Mouse (Mus musculus): Measurements from ENCODE around the gene Ccdc149. TPM values are rescaled to one million over a fixed set of nuclear protein-coding genes. Genes with fewer than 3 reads are reported as not detected.

Gene Ccdc149
- polyA plus RNA-seq, 1 experiment from 2014 or later, result 7.0 TPM

- ATAC-seq, result peak; percentile 67
- peak overlapping the region; percentile 71 for H3K4me2 ChIP-seq
- peak overlapping the region; percentile 62; the same call in 1 of the 2 replicates for H3K27ac ChIP-seq
Measured at GRCm38 (mm10) chr5:52476826-52477225, 5.5 kb upstream of the Ccdc149 start.

GRCm38 (mm10) chr5:52476292-52476701, 5.0 kb upstream of the Ccdc149 start:
- WGBS, result under 1% methylated on average over 23 of the region's 23 CpGs
- Histone ChIP-seq H3K4me3 (peak overlapping the region; percentile 45), H3K9ac (peak overlapping the region; percentile 66), H3K4me2 (peak overlapping the region; percentile 71), H3K9me3 (replicated peaks) (0 out of 2 replicates have a peak, but pooled peaks cover under 1% of the 10 kb centered on the region), H3K4me1 (peaks cover 24% of the 10 kb centered on the region), H3K36me3 (ENCODE audit: poor library complexity, severe bottlenecking) (no peaks in the 10 kb centered on the region), H3K27ac (peak overlapping the region; percentile 62), H3K27me3 (no peaks in the 10 kb centered on the region)
- peak; percentile 89 for ATAC-seq

More at GRCm38 (mm10) chr5:52476826-52477225, 5.5 kb upstream of the Ccdc149 start:
- Histone ChIP-seq H3K9me3 (replicated peaks) (0 out of 2 replicates have a peak, but pooled peaks cover 3% of the 10 kb centered on the region), H3K36me3 (ENCODE audit: poor library complexity, severe bottlenecking) (no peaks in the 10 kb centered on the region), H3K27me3 (no peaks in the 10 kb centered on the region), H3K9ac (peak overlapping the region; percentile 66), H3K4me3 (peak overlapping the region; percentile 45), H3K4me1 (peaks cover 19% of the 10 kb centered on the region)
- 7% methylated on average over 7 of the region's 7 CpGs for WGBS

GRCm38 (mm10) chr5:52473988-52474387, 2.7 kb upstream of the Ccdc149 start:
- Histone ChIP-seq H3K9me3 (replicated peaks) (no peaks in the 10 kb centered on the region), H3K4me3 (no peak overlapping the region), H3K9ac (no peak overlapping the region), H3K27me3 (no peaks in the 10 kb centered on the region), H3K36me3 (ENCODE audit: poor library complexity, severe bottlenecking) (no peaks in the 10 kb centered on the region), H3K27ac (no peak overlapping the region), H3K4me2 (no peak overlapping the region), H3K4me1 (peaks cover 24% of the 10 kb centered on the region)
- 90% methylated on average over 7 of the region's 7 CpGs for WGBS
- ATAC-seq, result no peak

GRCm38 (mm10) chr5:52470551-52470950, 770 bp downstream of the Ccdc149 start:
- no peak; the same call in 1 of the 2 replicates for ATAC-seq
- 47% methylated on average over 5 of the region's 5 CpGs for WGBS
- H3K4me2 ChIP-seq, result peak overlapping the region; percentile 84
- H3K9ac ChIP-seq, result peak overlapping the region; percentile 88; the same call in 1 of the 2 replicates
- no peaks in the 10 kb centered on the region for H3K36me3 ChIP-seq (ENCODE audit: poor library complexity, severe bottlenecking)
- H3K9me3 ChIP-seq (replicated peaks), result no peaks in the 10 kb centered on the region
- peaks cover 6% of the 10 kb centered on the region for H3K4me1 ChIP-seq
- no peak overlapping the region for H3K27ac ChIP-seq
- no peaks in the 10 kb centered on the region for H3K27me3 ChIP-seq
- peak overlapping the region; percentile 77 for H3K4me3 ChIP-seq

GRCm38 (mm10) chr5:52467841-52468240, 3.5 kb downstream of the Ccdc149 start:
- no peaks in the 10 kb centered on the region for H3K36me3 ChIP-seq (ENCODE audit: poor library complexity, severe bottlenecking)
- no peaks in the 10 kb centered on the region for H3K27me3 ChIP-seq
- no peak overlapping the region for H3K4me2 ChIP-seq
- H3K4me3 ChIP-seq, result no peak overlapping the region
- H3K9me3 ChIP-seq (replicated peaks), result peaks cover 4% of the 10 kb centered on the region
- WGBS, result 83% methylated on average over 3 of the region's 3 CpGs
- no peak overlapping the region for H3K27ac ChIP-seq
- ATAC-seq, result no peak
- peaks cover 6% of the 10 kb centered on the region for H3K4me1 ChIP-seq
- no peak overlapping the region for H3K9ac ChIP-seq

GRCm38 (mm10) chr5:52462447-52462846, 8.9 kb downstream of the Ccdc149 start:
- H3K4me2 ChIP-seq, result no peak overlapping the region
- WGBS, result 83% methylated on average over 2 of the region's 2 CpGs
- no peaks in the 10 kb centered on the region for H3K27me3 ChIP-seq
- H3K36me3 ChIP-seq (ENCODE audit: poor library complexity, severe bottlenecking), result no peaks in the 10 kb centered on the region
- ATAC-seq, result no peak
- H3K9me3 ChIP-seq (replicated peaks), result peaks cover 4% of the 10 kb centered on the region
- no peak overlapping the region for H3K9ac ChIP-seq
- no peak overlapping the region for H3K27ac ChIP-seq
- H3K4me1 ChIP-seq, result peaks cover 2% of the 10 kb centered on the region; the same call in 1 of the 2 replicates
- no peak overlapping the region for H3K4me3 ChIP-seq

- Histone ChIP-seq H3K36me3 (ENCODE audit: poor library complexity, severe bottlenecking) (no peaks in the 10 kb centered on the region), H3K4me3 (no peak overlapping the region), H3K9ac (no peak overlapping the region), H3K27ac (no peak overlapping the region), H3K4me2 (no peak overlapping the region), H3K4me1 (peaks cover 8% of the 10 kb centered on the region), H3K9me3 (replicated peaks) (peaks cover 4% of the 10 kb centered on the region), H3K27me3 (no peaks in the 10 kb centered on the region)
- WGBS, result 82% methylated on average over 6 of the region's 6 CpGs
- no peak for ATAC-seq
Measured at GRCm38 (mm10) chr5:52461434-52462124, 9.7 kb downstream of the Ccdc149 start.

GRCm38 (mm10) chr5:52459308-52459707, 12.0 kb downstream of the Ccdc149 start:
- 92% methylated on average over 4 of the region's 4 CpGs for WGBS
- no peak overlapping the region for H3K4me2 ChIP-seq
- H3K4me1 ChIP-seq, result peaks cover 8% of the 10 kb centered on the region
- no peak for ATAC-seq
- no peak overlapping the region for H3K4me3 ChIP-seq
- no peaks in the 10 kb centered on the region; the same call in 1 of the 2 replicates for H3K9me3 ChIP-seq (replicated peaks)
- H3K9ac ChIP-seq, result no peak overlapping the region
- no peak overlapping the region for H3K27ac ChIP-seq
- no peaks in the 10 kb centered on the region for H3K36me3 ChIP-seq (ENCODE audit: poor library complexity, severe bottlenecking)
- H3K27me3 ChIP-seq, result no peaks in the 10 kb centered on the region

- H3K36me3 ChIP-seq (ENCODE audit: poor library complexity, severe bottlenecking), result no peaks in the 10 kb centered on the region
- H3K4me2 ChIP-seq, result no peak overlapping the region
- H3K9ac ChIP-seq, result no peak overlapping the region
- ATAC-seq, result 0 out of 2 replicates have a peak, but pooled peaks have one; percentile 26
- 68% methylated on average over 6 of the region's 6 CpGs for WGBS
- no peak overlapping the region for H3K4me3 ChIP-seq
- peaks cover 8% of the 10 kb centered on the region for H3K4me1 ChIP-seq
- no peaks in the 10 kb centered on the region for H3K9me3 ChIP-seq (replicated peaks)
- peak overlapping the region; percentile 35; the same call in 1 of the 2 replicates for H3K27ac ChIP-seq
- H3K27me3 ChIP-seq, result no peaks in the 10 kb centered on the region
Measured at GRCm38 (mm10) chr5:52457154-52457553, 14.2 kb downstream of the Ccdc149 start.

- no peaks in the 10 kb centered on the region for H3K36me3 ChIP-seq (ENCODE audit: poor library complexity, severe bottlenecking)
- no peaks in the 10 kb centered on the region for H3K4me1 ChIP-seq
- H3K9ac ChIP-seq, result no peak overlapping the region
- no peaks in the 10 kb centered on the region for H3K9me3 ChIP-seq (replicated peaks)
- WGBS, result 84% methylated on average over 9 of the region's 9 CpGs
- no peaks in the 10 kb centered on the region for H3K27me3 ChIP-seq
- H3K4me3 ChIP-seq, result no peak overlapping the region
- 0 out of 2 replicates have a peak, but pooled peaks have one; percentile 19 for ATAC-seq
- no peak overlapping the region for H3K27ac ChIP-seq
- no peak overlapping the region for H3K4me2 ChIP-seq
Measured at GRCm38 (mm10) chr5:52450821-52451220, 20.5 kb downstream of the Ccdc149 start.

- no peaks in the 10 kb centered on the region for H3K36me3 ChIP-seq (ENCODE audit: poor library complexity, severe bottlenecking)
- no peaks in the 10 kb centered on the region for H3K27me3 ChIP-seq
- ATAC-seq, result no peak
- H3K27ac ChIP-seq, result no peak overlapping the region
- H3K9me3 ChIP-seq (replicated peaks), result no peaks in the 10 kb centered on the region
- H3K4me1 ChIP-seq, result no peaks in the 10 kb centered on the region
- no peak overlapping the region for H3K9ac ChIP-seq
- no peak overlapping the region for H3K4me2 ChIP-seq
- WGBS, result 77% methylated on average over 8 of the region's 8 CpGs
- no peak overlapping the region for H3K4me3 ChIP-seq
Measured at GRCm38 (mm10) chr5:52449187-52449586, 22.1 kb downstream of the Ccdc149 start.

- Histone ChIP-seq H3K4me1 (no peaks in the 10 kb centered on the region), H3K4me3 (no peak overlapping the region), H3K9me3 (replicated peaks) (no peaks in the 10 kb centered on the region), H3K27ac (no peak overlapping the region), H3K27me3 (no peaks in the 10 kb centered on the region), H3K9ac (no peak overlapping the region), H3K36me3 (ENCODE audit: poor library complexity, severe bottlenecking) (no peaks in the 10 kb centered on the region), H3K4me2 (peak overlapping the region; percentile 30)
- WGBS, result 42% methylated on average over 11 of the region's 11 CpGs
- 0 out of 2 replicates have a peak, but pooled peaks have one; percentile 65 for ATAC-seq
Measured at GRCm38 (mm10) chr5:52440278-52440677, 31.0 kb downstream of the Ccdc149 start.

All from forebrain, embryonic 13.5 days (tissue).